Mouse (Mus musculus) spleen, embryonic (tissue): ENCODE measurements at regions not wholly inside any gene's neighbourhood (a gene's known extent, or its start where the extent isn't known, plus 50 kb on each side); places are given as distances from the start of the nearest gene placed in this dataset.

Source experiments
- CTCF ChIA-PET: fragments of 350-600 bp; sonication (Branson Sonifier 250); formaldehyde crosslinking; loops from one replicate; lab custom pipeline; 2022; lab: Charles Lee

DNA sequence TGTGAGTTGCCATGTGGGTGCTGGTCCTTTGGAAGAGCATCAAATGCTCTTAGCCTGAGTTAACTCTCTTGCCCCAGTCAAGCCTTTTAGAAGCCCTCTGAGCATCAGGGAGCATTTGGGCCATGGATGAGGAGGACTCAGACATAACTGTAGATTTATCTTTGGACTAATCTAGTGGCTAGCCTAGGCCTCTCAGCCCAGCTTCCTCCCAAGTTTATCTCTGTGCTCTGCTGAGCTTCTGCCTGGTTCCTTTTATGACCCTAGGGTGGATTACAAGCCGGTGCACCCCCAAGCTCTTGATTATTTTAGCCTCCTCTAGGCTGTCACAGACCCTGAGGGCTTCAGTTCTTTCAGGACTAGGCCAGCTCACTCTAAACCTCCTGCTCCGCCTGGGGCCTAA, 102.6 kb upstream of the Vps8 start:
- CTCF ChIA-PET = no interaction called here

DNA sequence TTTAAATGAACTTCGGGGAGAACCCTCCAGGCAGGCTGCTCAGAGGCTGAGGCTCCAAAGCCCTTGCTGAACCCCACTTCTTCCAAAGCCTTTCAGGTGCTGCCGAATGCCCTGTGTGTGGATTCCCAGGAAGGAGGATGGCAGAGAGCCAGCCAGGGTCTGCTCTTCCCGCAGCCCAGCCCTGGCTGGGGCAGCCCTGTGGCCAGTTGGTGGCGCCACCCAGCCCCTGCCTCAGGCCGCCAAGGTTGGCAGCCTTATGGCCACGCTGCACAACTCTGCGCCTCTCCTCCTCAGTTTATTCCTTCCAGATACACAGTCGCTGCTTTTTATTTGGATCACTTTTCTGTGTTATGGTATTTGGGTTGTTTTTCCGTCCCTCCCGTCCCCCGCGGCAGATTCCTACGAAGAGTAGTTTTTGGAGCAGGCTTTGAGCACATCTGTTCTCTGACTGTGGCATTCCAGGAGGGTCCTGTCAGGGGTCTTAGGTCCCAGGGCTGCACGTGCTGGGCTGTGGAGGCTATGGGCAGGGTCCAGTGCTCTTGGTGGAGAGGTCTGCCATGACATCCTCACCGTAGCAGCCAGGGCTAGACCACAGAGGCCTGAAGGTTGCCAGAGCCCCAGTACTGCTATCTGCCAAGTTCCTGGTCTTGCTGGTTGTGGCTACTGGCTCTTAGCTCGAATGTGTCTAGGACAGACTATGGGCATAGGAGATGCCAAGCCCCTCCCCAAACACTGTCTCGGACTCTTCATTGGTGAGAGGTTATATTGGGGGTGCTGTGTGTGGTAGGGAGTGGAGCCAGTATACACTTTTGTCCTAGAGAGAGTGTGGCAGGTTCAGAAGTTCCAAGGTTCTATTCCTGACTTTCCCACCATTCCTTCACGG, 101.5 kb upstream of the Vps8 start:
- CTCF ChIA-PET = no interaction called here

DNA sequence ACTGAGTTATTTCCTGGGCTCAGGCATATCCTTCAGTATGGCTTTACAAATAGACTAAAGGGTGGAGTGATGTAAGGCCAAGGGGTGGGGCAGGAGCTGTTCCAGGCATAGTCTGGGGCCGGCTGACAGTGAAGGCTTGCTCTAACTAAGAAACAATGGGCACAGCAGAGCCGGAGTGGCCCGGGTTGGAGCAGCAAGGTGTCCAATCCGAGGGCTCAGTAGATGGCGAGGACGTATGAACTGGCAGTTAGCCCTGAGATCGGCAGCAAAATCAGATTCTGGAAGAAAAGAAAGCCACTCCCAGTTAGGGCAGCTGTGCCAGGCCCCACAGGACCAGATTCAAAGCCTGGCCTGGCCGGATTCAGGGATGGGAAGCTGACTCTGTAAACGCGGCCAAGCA, 100.5 kb upstream of the Vps8 start:
- CTCF ChIA-PET = no interaction called here

DNA sequence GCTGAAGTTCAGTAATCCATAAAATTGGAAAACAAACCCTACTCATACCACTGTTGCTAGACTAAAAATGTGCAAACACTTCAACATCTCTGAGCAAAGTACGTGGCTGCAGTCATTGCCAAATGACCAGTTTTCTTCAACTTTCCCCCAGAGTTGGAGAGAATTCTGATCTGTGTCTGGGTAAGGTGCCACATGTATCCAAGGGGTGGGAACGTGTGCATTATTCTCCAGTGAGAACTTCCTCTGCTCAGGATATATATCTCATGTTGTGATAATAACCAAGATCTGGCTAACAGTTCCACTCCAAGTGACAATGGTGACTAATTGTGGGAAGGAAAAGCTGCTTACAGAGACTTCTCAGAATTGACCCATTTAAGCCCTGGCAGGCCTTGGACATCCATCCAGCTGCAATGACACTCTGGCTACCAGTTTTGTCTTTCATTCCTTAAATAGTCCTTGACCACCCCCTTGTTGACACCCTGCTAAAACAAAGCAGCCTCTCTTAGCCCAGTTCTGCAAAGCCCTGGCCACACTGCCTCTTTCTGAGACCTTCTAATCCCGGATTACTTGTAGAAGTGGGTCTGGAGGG, 99.4 kb upstream of the Vps8 start:
- CTCF ChIA-PET = no interaction called here

DNA sequence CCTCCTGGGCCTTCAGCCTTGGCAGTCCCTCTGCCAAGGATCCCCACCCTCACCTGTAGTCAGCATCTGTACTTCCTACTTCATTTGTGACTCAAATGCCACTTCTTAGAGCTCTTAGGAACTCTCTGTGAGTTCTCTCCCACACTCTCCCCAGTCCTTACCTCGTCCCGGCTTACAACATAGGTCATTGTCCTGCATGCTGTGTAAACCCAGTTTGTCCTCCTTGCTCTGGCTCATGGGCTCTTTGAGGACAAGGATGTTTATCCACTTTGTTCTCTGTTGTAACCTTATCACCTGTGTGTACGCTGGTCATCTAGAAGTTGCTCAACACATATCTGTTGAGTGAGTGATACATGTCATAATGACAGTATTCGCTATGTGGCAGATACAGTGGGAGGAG, 94.9 kb upstream of the Vps8 start:
- CTCF ChIA-PET = no interaction called here

DNA sequence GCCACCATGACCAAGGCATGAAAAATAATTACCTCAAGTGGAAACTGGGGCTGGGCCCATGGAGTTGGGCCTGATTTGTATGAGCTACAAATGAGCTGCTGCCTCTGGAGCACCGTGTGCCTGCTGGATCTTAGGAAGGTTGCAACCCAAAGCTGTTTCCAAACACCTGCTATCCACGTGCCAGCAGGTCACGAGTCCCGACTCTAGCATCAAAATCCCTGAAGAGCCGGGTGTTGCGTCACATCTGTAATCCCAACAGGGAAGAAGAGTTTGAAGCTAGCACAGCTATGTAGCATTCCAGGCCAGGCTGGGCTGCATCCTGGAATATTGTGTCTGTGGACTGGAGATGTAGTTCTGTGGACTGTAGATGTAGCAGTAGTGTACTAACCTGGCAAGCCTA, 93.7 kb upstream of the Vps8 start:
- CTCF ChIA-PET = no interaction called here

DNA sequence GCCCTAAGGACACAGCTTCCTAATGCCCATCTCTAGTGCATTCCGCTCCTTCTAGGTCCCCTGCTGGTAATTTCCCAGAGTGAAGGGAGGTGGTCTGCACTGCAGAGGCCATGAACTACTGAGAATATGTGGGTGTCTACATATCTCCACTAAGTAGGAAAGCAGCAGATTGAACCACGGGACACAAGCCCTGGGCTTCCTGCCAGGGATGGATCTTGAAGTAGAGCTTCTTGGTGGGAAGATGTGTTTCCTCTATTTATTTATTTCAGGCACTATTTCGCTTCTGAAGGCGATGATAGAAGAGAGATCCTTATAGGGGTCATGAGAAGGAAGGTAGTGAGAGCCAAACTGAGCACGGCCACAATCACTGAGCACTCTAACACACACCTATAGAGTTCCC, 91.7 kb upstream of the Vps8 start:
- CTCF ChIA-PET = no interaction called here

DNA sequence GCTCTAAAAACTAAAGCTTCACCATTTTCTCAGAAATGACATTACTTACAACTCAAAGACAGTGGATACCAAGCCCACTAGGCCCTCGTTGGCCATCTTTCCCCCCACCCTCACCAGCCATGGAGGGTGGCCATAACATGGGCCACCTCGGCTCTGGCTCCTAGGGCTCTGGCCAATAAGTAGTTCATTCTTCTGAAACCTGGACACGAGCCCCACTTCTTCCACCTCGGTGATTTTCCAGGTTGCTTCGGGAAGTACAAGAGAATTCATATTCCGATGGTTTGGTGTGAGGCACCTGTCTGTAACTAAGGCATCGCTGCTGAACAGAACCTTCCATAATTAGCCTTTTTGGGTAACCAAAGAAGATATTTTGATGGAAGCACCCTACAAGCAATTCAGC, 90.5 kb upstream of the Vps8 start:
- CTCF ChIA-PET = no interaction called here

DNA sequence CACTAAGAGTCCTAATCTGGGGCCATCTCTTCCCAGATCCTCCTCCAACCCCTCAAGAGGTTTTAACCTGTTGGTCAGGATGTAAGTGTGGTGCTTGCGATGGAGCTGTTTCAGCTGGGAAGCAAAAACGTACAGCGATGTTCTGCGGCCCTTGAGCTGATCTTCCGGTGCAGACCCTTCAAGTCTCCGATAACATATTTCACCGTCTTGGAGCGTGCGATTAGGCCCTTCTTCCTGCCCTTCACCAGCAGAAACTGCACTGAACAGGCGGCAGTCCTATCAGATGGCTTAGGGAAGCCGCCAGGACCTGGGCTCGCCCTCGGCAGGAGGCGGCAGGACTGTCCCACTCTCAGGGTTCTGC, 90.1 kb upstream of the Vps8 start:
- CTCF ChIA-PET = no interaction called here

DNA sequence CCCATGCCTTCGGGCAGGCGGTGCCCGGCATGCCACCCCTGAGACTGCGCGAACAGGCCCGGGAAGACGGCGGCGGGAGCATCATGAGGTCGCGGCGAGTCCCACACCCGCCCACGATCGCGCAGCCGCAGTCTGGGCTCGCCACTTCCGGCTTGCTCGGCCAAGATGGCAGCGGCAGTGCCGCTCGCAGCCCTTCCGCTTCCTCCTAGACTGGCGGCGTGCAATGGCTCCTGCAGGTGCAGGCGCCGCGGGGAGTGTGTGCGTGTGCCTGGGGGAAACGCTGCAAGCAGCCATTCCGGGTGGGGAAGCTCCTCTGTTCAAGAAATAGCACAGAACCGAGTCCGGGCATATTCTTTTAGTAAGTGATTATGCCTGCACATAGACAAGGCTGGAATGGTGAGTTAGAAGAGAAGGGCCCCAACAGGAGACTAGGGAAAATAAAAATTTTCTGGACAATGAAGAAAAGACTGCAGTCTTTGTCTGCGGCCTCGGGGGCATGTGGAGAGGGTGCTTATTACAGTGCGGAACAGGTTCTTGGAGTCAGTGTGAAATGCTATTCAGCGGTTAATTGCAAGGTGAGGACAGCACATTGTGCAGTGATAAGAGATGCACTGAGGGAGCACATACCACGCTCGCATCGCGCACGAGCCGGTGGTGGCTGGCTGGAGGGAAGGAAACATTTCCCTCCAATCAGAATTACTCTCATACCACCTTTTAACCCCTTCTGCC, 89.5 kb upstream of the Vps8 start:
- CTCF ChIA-PET = no interaction called here

DNA sequence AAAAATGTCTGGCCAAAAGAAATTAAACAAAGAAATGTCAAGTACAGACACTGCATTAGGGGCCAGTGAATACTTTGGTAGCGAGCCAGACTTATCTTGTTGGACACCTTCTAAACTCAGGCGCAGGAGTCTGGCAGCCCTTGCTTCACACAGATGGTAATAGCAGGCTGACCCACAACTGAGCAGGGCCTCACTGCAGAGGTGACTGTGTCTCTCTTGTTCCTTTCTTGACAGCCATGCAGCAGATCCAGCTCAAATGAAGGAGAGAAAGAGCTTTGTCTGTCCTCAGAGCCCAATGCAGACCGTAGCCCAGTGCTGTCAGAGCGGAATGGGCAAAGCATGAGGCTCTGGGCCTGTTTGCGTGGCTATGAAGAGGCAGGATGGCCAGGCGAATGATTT, 83.9 kb upstream of the Vps8 start:
- CTCF ChIA-PET = no interaction called here

DNA sequence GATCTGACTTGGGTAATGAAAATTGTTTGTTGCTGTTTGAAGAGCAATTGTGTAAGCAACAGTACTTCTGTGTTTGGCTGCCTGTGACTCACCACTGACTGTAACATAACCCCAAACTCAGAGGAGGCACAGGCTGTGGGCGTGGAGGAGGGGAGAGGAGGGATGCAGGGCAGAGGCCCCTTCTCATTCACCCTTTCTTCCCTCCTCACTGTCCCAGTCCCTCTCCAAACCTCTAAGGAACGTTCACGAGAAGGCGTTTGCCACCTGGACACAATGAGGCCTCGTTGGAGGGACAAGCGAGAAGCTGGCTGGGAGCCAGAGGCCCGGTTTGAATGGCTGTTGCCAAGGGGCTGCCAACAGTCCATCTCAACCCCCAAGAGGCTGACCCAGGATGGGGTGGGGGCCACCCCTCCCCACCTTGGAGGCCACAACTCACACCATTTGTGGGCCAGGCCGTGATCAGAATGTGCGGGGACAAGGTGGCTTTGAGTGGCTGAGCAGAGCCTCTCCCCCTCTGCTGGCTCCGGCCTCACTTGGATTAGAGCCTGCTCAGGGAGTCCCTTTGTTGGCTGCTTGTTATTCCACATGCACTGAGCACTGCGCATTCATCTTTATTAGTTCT, 83.3 kb upstream of the Vps8 start:
- CTCF ChIA-PET = no interaction called here

DNA sequence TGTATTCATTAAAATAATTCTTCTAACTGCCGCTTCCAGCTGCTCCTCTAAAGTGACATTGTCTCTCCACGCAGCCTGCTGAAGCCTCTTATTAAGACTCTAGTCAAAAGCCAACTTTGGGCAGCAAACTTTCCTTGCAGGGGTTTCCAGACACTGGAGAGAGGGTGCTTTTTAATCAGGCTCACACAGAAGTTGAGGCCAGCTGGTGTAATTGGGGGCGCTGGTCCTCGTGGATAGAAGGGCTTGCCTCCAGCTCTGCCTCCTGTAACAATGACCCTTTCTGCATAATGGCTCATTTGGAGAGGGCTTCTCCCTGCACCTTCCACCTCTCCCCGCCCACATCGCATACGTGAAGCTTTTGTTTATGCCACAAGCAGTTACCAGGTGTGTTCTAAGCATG, 82.8 kb upstream of the Vps8 start:
- CTCF ChIA-PET = no interaction called here

DNA sequence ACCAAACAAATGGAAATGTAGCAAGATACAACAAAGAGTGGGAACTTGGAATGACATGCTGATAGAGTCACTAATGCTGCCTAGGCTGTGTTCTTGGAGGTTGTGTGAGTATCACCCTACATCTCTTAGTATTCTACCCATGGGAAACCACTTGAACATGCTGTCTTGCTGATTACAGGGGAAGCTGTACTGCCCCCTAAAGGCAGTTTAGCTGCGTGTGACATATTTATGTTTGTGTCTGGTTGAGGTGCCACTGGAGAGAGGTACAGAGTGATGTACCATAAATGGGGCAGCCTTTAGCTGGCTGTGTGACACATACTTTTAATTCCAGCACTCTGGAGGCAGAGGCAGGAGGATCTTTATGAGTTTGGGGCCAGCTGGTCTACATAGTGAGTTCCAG, 73.0 kb upstream of the Vps8 start:
- CTCF ChIA-PET = no interaction called here

DNA sequence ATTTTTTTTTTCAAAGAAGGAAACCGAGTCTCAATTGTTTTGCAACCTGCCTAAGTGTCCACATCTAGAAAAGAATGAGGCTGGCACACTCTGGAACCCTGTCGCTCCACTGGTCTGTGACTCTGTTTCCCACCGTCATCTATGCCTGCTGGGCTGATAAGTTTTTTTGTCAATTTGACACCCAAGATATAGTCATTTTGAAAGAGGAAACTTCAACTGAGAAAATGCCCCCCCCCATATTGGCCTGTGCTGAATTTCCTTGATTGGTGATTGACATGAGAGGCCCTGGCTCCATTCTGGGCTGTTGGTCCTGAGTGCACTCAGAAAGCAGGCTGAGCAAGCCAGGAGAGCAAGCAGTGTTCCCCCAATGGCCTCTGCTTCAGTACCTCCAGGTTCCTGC, 71.6 kb upstream of the Vps8 start:
- CTCF ChIA-PET = interaction anchor here (0.5 kb wide), 1 partner anchor 1080 kb away, joined by 3 read pairs; no protein-coding TSS in a partner anchor

DNA sequence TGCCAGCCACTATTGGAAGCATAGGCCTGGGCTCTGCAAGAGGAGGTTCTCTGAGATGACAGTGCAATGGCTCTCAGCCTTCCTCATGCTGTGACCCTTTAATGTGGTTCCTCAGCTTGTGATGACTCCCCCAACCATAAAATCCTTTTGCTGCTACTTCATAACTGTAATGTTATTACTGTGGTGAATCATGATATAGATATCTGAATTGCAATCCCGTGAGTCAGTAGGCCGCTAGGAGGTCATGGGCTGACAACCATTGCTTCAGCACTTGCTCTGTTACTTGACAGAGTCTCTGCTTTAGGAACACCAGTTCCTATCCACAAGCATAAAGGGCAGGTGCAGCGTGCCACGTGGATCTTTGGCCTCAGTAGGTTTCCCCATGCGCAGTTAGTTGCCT, 69.8 kb upstream of the Vps8 start:
- CTCF ChIA-PET = no interaction called here

DNA sequence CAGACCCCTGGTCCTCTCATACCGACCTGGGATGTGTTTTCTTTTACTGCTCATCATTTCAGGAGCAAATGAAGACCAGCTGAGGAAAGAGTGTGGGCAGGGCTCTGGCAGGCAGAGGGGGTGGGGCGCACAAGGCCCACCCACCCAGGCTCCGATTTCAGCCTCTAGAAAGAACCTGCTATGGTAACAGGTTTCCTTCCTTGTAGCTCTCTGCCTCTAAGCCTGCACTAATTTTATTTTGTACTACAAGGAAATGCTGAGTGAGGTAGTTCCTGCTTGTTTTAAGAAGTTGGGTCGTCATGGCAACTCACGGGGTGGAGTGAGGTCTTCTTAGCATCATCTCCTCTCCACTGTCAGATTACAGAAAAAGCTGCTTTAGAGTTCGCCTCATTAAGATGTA, 69.4 kb upstream of the Vps8 start:
- CTCF ChIA-PET = no interaction called here

DNA sequence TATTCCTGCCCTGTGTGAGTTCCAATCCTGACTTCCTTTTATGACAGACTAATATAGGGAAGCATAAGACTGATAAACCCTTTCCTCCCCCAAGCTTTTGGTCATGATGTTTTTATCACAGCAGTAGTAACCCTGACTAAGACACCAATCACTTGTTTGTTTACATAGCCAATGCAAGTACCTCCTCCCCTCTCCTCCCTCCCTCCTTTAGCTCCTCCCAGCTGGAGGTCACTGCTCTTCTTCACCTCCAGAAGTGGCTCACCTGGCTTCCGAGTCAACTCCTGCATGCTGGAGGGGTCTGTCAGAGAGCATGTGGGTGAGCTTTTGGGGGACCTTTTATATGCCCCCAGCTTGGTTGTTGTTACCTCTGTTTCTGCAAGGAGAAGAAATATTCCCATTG, 67.3 kb upstream of the Vps8 start:
- CTCF ChIA-PET = no interaction called here

DNA sequence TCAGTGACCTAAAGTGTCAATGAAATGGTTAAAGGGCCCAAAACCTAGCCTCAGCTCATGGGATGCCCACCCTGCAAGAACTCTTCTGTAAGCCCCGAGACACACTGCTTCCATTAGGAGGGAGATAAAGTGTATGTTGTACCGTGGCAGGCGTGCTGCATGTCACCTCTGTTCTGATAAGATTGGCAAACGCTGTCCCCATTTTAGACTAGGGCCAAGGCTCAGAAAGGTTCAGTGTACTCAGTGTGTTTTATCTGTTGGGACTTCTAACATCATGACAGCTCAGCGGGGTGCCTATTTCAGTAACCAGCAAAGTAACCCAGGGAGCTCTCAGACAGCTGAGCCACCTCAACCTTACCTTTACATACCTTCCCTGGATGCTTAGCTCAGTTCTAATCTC, 65.5 kb upstream of the Vps8 start:
- CTCF ChIA-PET = no interaction called here

DNA sequence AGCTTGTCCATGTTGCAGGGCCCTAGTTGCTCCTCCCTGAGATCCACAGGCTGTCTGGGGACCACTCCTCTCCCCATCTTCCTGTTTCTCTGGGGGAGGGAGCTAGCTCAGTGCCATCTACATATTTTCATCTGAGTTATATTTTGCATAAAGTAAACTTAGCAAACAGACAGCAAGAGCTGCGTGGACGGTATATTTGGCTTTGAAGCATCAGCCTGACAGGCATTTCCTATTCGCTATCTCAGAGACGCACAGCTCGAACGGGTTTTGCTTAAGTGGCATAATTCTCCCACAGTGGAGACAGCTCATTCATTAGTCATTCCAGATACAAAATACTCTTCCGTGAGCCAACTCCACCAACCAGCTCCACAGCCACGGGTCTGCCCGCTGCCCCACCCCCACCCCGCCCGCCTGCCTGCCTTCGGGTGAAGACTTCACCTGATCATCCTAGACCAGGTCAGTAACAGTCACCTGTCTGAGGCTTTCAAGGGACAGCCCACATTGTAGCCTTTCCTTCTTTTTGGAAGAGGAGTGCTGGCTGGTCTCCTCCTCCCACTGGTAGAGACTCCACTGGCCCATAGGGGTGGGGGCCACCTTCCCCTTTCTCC, 64.5 kb upstream of the Vps8 start:
- CTCF ChIA-PET = no interaction called here

DNA sequence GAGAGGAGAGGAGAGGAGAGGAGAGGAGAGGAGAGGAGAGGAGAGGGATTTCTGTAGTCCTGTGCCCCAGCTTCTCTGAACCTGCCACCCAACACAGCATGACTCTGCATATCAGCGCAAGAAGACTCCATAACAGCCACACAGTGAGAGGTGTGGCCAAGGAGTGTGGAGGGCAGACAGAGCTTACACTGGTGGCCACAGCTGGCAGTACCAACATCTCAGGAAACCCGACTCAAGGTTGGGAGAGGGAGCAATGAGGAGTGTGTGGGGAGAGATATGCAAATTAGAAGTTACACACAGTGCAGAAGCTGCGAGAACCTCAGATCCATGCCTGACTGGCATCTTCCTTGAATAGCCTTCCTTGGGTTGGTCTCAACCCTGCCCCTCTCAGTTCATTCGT, 63.5 kb upstream of the Vps8 start:
- CTCF ChIA-PET = no interaction called here

DNA sequence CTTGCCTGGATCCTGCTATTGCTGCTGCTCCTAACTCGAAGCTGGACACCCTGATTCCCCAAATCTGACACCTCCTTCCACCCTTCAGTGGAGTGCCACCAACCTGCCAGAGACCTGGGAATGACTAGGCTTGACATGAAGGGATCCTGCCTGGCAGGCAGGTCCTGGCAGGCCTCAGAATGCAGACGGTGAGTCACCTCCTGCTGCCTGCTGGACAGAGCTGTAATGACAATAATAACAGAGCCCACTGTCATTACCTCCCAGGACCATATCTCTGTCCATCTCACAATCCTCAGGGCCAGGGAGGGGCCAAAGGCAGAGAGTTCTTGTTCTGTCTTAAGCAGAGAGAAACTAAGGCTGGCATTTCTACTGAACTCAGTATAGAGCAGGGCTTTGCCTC, 61.5 kb upstream of the Vps8 start:
- CTCF ChIA-PET = interaction anchor here (0.6 kb wide), 1 partner anchor 57 kb away, joined by 6 read pairs; no protein-coding TSS in a partner anchor
